11 mouse cellular contexts compared by ENCODE assay signal in the genomic region with DNA sequence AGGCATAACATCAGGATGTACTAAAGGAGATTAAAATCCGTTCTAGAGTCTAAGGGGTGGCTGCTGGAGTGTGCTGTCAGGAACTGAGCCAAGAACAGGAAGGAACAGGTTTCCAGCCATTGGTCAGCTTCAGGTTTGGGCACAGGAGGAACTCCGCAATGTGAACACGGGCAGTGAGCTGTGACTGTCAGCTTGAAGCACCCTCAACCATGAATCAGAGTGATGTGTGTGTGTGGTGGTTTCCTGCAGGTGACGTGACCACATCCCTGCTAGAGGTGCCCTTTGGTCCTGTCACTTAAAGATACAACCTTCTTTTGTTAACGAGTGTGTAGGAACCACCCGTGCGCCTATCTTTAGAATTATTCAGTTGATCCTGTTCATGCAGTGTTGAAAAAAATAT. TPM values are rescaled to one million over a fixed set of nuclear protein-coding genes. Genes with fewer than 3 reads are reported as not detected.
DNase-seq lines count a peak whose midpoint lies in the region; ATAC-seq lines count a peak whose summit lies in the region.
"Had no signal": no experiment of that assay in that cellular context is flagged by ENCODE, and none has a peak within 500 bp of the region (broad histone marks: within the 10 kb centered on the region; RNA-seq: fewer than 3 reads in every experiment).

No protein-coding gene starts in this region.

- DNase-seq in lung, postnatal 36 days = peak; percentile 36
- DNase-seq in lung, postnatal 14 days = no peak
- peak; percentile 16 for DNase-seq in kidney, postnatal 10 days
- DNase-seq in skeletal muscle tissue, adult 2 months (ENCODE audit: low read depth, low spot score) = peak; percentile 34
- DNase-seq in thymus, postnatal 36 days = peak; percentile 52 to 69
- no peak for DNase-seq in cerebellum, adult 9-11 months
- DNase-seq in gastrocnemius, adult 8-10 months (ENCODE audit: low spot score in 2 of 2) = no peak
- DNase-seq: heart, adult 11 months; heart, postnatal 4 days had no signal

- no peak for ATAC-seq in erythroid progenitor cell, adult 5-6 weeks (replicated peaks; ENCODE audit: low FRiP score, poor library complexity, severe bottlenecking)
- ATAC-seq: forebrain, embryonic 15.5 days had no signal

RNA-seq across cellular contexts. Expression of gene Bfsp2, which starts 31.1 kb away (rescaled TPM):
- under 1 TPM in 3 of 4 experiments, not detected in 1; 0.40 to 0.77 (median 0.58) TPM for total RNA-seq in gastrocnemius, adult 8-10 months (2022)
- 1.8 and 2.1 TPM in 2 replicates for total RNA-seq in erythroid progenitor cell, adult 5-6 weeks (2015; ENCODE audit: low replicate concordance)
- 5.4 TPM in 1 of 2 replicates, not detected in the other for total RNA-seq in erythroid progenitor cell, adult 5-6 weeks (2017; ENCODE audit: low replicate concordance)

Comparison
In these comparisons a context has a peak if more than half of its experiments do, and no peak if none do; other contexts are left out.
1. DNase-seq: peak in lung, postnatal 36 days (single experiment), kidney, postnatal 10 days (single experiment), skeletal muscle tissue, adult 2 months (single experiment) and thymus, postnatal 36 days (2 of 2); none in lung, postnatal 14 days (single experiment), cerebellum, adult 9-11 months (single experiment) and gastrocnemius, adult 8-10 months (0 of 2).